Mouse (Mus musculus): ENCODE results near the gene Ccdc157. TPM values are rescaled to one million over a fixed set of nuclear protein-coding genes. Genes with fewer than 3 reads are reported as not detected.
"Not testable (repeated sequence)": the region's sequence is repeated elsewhere in the genome, so short reads cannot be mapped to it uniquely, and the experiment has no call there.

Gene Ccdc157
- 10 to 100 TPM; 16.6 to 17.6 TPM for total RNA-seq (2021)
- long read RNA-seq, experiment 1, full-length matches to known transcripts: 6 of 27 reads
- long read RNA-seq, experiment 1, partial matches to known transcripts: 4 of 27 reads
- long read RNA-seq, experiment 1, other reads (novel, unspliced or antisense): 17 of 27 reads
- long read RNA-seq, experiment 2, partial matches to known transcripts: 8 of 8 reads
- long read RNA-seq, experiment 2, other reads (novel, unspliced or antisense): 0 of 8 reads

DNA sequence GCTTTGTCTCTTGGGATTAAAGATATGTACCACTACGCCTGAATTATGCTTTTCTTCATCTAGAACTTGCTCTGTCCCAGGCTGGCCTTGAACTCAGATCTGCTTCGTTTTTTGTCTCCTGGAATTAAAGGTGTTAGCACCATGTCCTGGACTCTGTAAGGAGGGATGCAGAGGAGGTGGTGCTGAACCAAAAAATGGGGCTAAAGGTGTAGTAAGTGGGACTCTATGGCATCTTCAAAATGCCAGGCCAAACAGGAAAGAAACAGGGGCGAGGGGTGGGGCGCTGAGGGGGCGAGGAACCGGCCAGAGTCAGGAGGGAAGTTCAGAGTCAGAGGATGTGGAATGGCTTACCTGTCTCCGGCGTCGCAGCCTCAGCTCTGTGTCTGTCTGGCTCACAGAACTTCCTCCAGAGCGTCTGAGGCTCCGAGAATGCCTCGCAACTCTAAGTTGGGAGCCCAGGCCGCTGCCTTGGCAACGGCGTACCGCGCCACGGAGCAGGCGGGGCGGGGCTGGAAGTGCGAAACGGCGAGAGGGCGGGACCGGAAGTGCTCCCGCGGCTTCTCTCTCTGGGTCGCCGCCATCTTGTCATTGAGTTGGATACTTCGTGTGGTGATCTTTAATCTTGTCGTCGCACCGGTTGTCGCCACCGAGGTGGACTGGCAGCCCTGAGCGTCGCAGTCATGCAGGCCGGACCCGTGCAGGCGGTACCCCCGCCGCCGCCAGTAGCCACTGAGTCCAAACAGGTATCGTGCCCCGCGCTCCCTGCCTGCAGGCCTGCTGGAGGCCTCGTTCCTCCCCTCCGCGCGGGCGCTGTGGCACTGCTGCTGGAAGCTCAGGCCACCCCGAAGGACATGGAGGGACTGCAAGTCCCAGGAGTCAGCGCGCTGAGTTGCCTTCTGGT lies at the start of gene Ccdc157, which contains the start of gene Sf3a1:
Ccdc157 (minus strand) TSS at position 486 of the 901 bp plus-strand sequence.
Sf3a1 (plus strand) TSS at position 543 of the 901 bp plus-strand sequence.
- DNase-seq (ENCODE audit: low spot score in 2 of 2): peak; percentile 93 to 96

DNA sequence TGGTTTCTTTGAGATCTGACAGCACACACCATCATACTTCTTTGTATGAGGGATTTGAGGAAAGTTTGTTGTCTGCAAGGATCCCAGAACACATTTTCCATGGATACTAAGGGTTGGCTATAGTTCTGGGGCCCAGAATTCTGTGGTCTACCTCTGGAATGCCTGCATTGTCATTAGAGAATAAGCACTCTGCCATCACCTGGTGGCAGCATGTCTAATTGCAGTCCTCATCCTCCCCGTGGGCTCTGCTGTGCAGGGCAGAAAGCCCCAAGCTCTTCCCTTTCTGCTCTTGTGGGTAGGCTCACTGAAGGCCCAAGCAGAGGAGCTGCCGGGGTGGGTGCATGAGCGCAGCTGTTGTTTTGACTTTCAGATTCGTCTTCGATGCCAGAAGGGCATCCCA lies 49.5 kb upstream of the Ccdc157 start:
- DNase-seq (ENCODE audit: low spot score in 2 of 2): no peak

GRCm38 (mm10) chr11:4207655-4208054 lies 47.6 kb upstream of the Ccdc157 start:
- no peak for DNase-seq (ENCODE audit: low spot score in 2 of 2)

DNA sequence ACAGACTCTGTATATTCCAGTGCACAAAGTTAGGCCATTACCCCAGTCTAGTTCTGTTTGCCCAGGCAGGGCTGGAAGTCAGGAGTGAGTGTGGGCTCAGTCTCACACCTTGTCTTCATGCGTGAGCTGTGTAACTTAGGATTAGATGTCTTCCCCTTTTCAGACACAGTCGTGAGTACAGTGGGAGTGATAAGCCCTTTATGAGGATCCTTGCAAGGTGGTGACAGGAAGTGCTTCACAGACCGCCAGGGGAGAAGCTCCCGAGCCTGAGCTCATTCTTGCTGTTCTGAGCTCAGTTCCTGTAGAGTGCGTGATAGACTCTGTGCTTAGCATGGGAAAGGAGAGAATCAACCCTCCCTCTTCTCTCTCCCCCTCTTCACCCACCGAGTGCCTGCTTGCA lies 46.5 kb upstream of the Ccdc157 start:
- DNase-seq (ENCODE audit: low spot score in 2 of 2): no peak

GRCm38 (mm10) chr11:4205951-4206350 lies 45.9 kb upstream of the Ccdc157 start:
- no peak for DNase-seq (ENCODE audit: low spot score in 2 of 2)

DNA sequence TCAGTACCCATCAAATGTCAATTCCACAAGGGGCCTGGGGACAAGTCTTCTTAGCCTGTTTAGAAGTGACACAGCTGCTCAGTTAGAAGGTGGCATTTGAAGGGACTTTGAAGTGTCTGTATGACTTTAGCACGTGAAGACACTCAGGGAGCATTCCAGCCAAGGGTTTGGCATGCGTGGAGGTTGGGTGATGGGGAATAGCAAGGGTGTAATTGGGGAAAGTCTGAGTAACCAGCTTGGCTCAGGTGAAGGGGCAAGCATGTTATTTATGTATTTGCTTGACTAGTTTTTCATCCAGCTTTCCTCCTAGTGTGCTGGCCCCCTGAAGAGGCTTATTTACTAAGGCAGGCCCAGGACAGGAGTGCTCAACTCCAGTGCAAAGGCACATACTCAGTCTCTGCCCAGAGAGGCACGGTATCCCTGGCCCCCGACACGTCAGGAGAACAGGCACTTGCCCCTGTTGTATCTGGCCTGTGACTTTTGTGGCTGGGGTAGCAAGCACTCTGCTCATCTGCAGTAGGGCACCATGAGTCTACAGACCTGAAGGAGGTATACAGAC lies 45.1 kb upstream of the Ccdc157 start:
- DNase-seq (ENCODE audit: low spot score in 2 of 2): no peak

DNA sequence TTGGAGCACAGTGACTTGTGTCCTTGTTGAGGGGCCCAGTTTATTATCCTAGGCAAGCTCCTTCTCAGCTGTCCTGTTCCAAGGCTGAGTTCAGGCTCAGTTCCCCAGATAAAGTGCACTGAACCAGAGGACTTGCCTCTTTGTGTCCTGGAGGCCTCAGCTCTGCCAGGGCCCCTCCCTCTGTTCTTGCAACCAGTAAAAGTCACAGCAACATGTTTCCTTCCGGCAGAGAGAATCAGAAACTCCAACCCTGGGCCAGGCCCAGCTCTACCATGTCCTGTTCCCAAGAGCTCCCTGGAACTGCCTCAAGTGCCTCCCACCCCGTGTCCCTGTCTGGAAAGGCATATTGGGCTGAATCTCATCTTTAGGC lies 43.6 kb upstream of the Ccdc157 start:
- no peak for DNase-seq (ENCODE audit: low spot score in 2 of 2)

DNA sequence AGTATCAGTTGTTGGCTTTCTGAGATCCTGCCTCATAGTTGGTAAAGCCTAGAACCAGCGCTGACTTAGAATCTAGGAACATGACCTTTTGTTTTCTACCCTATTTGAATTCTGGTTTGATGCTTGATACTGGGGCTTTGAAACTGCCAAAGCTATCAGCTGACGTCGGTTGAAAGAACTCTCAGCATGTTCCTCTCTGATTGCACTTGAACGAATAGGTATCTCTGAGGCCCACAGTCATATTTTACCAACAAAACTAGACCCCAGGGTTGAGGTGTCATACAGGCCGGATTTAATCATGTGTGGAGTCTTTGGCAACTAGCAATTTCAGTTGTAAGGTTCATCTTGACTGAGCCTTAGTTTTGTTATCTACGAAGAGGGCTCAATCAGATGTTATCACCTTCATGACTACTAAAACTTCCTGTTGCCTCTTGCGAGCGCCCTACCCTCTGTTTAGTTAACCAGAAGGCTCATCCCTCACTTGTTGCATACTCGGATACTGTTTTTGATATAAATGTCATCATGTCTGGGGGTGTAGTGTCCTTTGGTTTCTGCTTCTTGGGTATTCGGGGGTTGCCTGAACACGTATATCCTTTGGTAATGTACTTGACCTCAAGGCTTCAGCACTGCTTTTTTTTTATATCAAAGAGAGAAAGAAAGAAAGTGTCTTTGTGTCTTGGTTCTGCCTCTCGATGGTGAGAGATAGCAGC lies 43.1 kb upstream of the Ccdc157 start:
- DNase-seq (ENCODE audit: low spot score in 2 of 2): no peak

GRCm38 (mm10) chr11:4201981-4202700 lies 42.0 kb upstream of the Ccdc157 start:
- no peak for DNase-seq (ENCODE audit: low spot score in 2 of 2)

DNA sequence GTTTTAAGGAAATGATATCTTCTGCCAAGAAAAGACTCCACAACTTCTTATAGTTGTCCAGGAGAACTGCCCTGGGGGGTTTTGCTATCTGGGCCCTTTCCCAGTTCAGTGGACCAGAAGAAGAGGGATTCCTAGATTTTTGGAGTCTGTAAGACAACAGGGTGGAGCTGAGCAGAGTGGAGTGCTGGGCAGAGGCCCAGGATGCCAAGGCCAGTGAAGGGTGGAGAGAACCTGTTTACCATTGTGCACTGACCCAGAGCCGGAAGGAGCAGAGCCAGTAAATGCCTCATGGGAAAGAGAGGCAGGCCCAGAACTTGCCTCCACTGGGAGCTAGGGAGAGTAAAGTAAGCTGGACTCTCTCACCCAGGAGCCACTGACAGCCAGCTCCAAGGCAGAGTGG lies 37.6 kb upstream of the Ccdc157 start:
- DNase-seq (ENCODE audit: low spot score in 2 of 2): no peak

GRCm38 (mm10) chr11:4196636-4197035 lies 36.5 kb upstream of the Ccdc157 start:
- no peak for DNase-seq (ENCODE audit: low spot score in 2 of 2)

GRCm38 (mm10) chr11:4195597-4196031 lies 35.5 kb upstream of the Ccdc157 start:
- DNase-seq (ENCODE audit: low spot score in 2 of 2): no peak

- DNase-seq (ENCODE audit: low spot score in 2 of 2): no peak
Observed at GRCm38 (mm10) chr11:4193420-4193819, 33.3 kb upstream of the Ccdc157 start.

DNA sequence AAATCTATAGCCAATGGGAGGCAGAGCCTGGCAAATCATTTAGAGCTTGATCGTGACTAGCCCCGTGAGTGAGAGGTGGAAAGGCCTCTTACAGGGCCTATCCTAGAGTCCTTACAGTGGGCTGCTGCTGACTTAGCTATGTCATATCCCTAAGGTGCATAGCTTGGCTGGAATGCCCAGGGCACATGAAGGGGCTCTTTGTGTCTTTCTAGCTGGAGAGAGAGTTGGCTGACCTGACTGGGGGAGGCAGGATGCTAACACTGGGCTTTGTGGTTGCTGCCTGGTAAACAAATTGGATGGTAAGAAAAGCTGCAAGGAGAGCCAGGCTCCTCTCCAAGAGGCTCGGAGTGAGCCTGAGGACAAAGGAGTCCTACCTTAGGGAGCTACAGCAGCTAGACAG lies 32.7 kb upstream of the Ccdc157 start:
- DNase-seq (ENCODE audit: low spot score in 2 of 2): no peak

DNA sequence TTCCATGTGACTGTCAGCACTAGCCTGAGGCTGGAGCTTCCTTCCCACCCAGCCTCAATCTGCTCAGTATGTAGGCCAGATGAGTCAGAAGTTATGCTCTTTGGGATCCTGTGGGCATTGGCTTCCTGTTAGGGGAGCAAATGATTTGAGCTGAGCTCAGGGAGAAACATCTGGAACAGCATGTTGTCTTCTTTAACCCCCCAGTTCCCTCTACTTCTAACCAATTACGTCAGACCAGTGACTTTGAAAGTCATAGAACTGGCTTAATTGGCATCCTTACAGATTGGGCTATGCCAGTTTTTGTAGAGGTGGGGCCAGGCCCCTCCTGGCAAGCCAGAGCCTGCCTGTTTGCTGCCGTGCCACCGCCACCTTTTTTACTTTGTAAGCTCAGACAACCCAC lies 30.6 kb upstream of the Ccdc157 start:
- DNase-seq (ENCODE audit: low spot score in 2 of 2): peak in 1 of 2 experiments; percentile 20

- no peak for DNase-seq (ENCODE audit: low spot score in 2 of 2)
Observed at GRCm38 (mm10) chr11:4189182-4189581, 29.1 kb upstream of the Ccdc157 start.

DNA sequence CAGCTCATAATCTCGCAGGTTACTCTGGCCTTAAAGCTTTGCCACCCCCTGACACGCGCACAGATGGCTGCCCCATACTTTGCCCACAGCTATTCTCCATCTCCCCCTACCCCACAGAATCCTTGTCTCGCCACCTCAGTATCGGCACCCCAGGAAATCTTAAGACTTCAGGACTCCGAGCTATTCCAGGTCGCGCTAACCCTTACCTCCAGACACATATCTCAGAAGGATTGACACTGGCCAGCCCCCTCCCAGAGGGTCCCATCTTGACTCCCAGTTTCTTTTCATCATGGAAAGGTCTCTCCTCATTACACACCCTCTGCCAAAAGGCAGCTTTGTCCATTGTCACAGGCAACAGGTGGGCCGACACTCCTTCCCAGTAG lies 27.2 kb upstream of the Ccdc157 start:
- no peak for DNase-seq (ENCODE audit: low spot score in 2 of 2)

DNA sequence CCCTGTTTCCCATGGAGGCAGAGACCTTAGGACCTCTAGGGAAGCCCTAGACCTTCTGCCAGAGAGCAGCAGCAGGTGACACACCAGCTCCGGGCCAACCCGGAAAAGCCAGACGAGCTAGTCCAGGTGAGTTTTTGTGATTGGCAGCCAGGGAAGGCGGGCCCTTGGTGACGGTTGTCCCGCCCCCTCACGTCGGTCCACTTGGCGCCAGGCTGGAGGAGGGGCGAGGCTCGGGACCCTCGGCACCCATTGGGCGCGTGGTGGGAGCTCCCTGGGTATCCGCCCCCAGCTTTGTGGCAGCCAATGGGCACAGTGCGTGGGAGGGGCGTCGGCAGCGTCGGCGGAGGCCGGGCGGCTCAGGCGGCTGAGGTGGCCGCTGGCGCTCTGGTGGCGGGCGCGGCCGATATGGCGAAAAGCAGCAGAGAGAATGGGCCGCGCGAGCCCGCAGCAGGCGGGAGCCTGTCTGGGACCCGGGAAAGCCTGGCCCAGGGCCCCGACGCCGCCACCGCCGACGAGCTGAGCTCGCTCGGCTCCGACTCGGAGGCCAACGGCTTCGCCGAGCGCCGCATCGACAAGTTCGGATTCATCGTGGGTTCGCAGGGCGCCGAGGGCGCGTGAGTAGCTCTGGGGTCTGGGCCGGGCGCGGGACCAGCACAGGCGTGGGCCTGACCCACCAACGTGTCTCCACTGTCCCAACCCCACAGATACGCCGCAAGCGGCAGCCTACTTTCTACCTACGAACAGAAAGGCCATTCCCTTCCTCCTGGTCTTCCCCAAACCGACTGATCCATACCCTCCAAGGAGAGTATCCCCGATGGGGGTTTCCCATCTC lies 26.6 kb upstream of the Ccdc157 start, which contains the start of gene Tbc1d10a:
Tbc1d10a (plus strand) TSS at position 304 of the 832 bp plus-strand sequence.
- peak; percentile 96 to 97 for DNase-seq (ENCODE audit: low spot score in 2 of 2)

DNA sequence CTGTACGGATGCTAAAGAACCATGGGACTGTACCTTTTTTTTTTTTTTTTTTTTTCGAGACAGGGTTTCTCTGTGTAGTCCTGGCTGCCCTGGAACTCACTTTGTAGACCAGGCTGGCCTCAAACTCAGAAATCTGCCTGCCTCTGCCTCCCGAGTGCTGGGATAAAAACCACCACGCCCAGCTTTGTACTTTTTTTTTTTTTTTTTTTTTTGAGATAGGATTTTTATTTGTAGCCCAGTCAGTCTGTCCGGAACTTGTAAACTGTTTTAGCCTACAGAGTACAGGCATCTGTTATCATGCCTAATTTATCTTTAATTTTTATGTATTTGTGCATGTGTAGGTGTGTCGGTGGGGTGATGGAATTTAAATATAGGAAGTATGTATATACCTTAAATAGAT lies 25.4 kb upstream of the Ccdc157 start:
- DNase-seq (ENCODE audit: low spot score in 2 of 2): not testable (repeated sequence)
